Mouse (Mus musculus): ENCODE measurements around the gene Atp13a2. TPM values are rescaled to one million over a fixed set of nuclear protein-coding genes. Genes with fewer than 3 reads are reported as not detected.

Gene Atp13a2
- polyA plus RNA-seq, 1 experiment from 2014 or later: 42.7 TPM

GRCm38 (mm10) chr4:140983442-140983841 lies 3.2 kb upstream of the Atp13a2 start:
- no peaks in the 10 kb centered on the region for H3K27me3 ChIP-seq (replicated peaks; ENCODE audit: control insufficient read depth, insufficient read depth, low read length)
- no peaks in the 10 kb centered on the region for H3K9me3 ChIP-seq (ENCODE audit: control insufficient read depth, low read length)
- ATAC-seq (replicated peaks; ENCODE audit: low FRiP score) (0 out of 2 replicates have a peak, but pooled peaks have one; percentile 8), DNase-seq (ENCODE audit: low spot score) (no peak)
- no peak overlapping the region for H3K4me3 ChIP-seq (ENCODE audit: low read depth, low read length)
- peaks cover 21% of the 10 kb centered on the region for H3K4me1 ChIP-seq (replicated peaks; ENCODE audit: control insufficient read depth, insufficient read depth, low read length)
- WGBS: 11% methylated on average over 9 of the region's 9 CpGs
- no peak overlapping the region for H3K9ac ChIP-seq (ENCODE audit: low read depth, low read length)
- H3K36me3 ChIP-seq (ENCODE audit: control insufficient read depth, insufficient read depth, low read length): peaks cover 10% of the 10 kb centered on the region
- peak overlapping the region; percentile 22 for H3K4me2 ChIP-seq
- peak overlapping the region; percentile 35 for H3K27ac ChIP-seq (ENCODE audit: low read depth, low read length)

GRCm38 (mm10) chr4:140984544-140984943 lies 2.1 kb upstream of the Atp13a2 start:
- no peaks in the 10 kb centered on the region for H3K9me3 ChIP-seq (ENCODE audit: control insufficient read depth, low read length)
- no peaks in the 10 kb centered on the region for H3K27me3 ChIP-seq (replicated peaks; ENCODE audit: control insufficient read depth, insufficient read depth, low read length)
- no peak for DNase-seq (ENCODE audit: low spot score)
- WGBS: 92% methylated on average over 6 of the region's 6 CpGs
- H3K4me1 ChIP-seq (replicated peaks; ENCODE audit: control insufficient read depth, insufficient read depth, low read length): peaks cover 31% of the 10 kb centered on the region
- no peak overlapping the region for H3K4me2 ChIP-seq
- H3K9ac ChIP-seq (ENCODE audit: low read depth, low read length): no peak overlapping the region
- ATAC-seq (replicated peaks; ENCODE audit: low FRiP score): no peak
- no peak overlapping the region for H3K4me3 ChIP-seq (ENCODE audit: low read depth, low read length)
- H3K27ac ChIP-seq (ENCODE audit: low read depth, low read length): no peak overlapping the region
- peaks cover under 1% of the 10 kb centered on the region; the same call in 1 of the 2 replicates for H3K36me3 ChIP-seq (ENCODE audit: control insufficient read depth, insufficient read depth, low read length)

GRCm38 (mm10) chr4:140986024-140986710 lies 506 bp upstream of the Atp13a2 start:
- Histone ChIP-seq H3K9ac (ENCODE audit: low read depth, low read length) (peak overlapping the region; percentile 78; the same call in 1 of the 2 replicates), H3K27me3 (replicated peaks; ENCODE audit: control insufficient read depth, insufficient read depth, low read length) (no peaks in the 10 kb centered on the region), H3K9me3 (ENCODE audit: control insufficient read depth, low read length) (no peaks in the 10 kb centered on the region), H3K36me3 (ENCODE audit: control insufficient read depth, insufficient read depth, low read length) (no peaks in the 10 kb centered on the region), H3K4me3 (ENCODE audit: low read depth, low read length) (peak overlapping the region; percentile 87), H3K27ac (ENCODE audit: low read depth, low read length) (no peak overlapping the region), H3K4me1 (replicated peaks; ENCODE audit: control insufficient read depth, insufficient read depth, low read length) (peaks cover 31% of the 10 kb centered on the region), H3K4me2 (peak overlapping the region; percentile 97)
- ATAC-seq (replicated peaks; ENCODE audit: low FRiP score) (peak; percentile 38), DNase-seq (ENCODE audit: low spot score) (no peak)
- WGBS: 34% methylated on average over 14 of the region's 15 CpGs

- H3K9ac ChIP-seq (ENCODE audit: low read depth, low read length): peak overlapping the region; percentile 78
- no peaks in the 10 kb centered on the region for H3K9me3 ChIP-seq (ENCODE audit: control insufficient read depth, low read length)
- peak overlapping the region; percentile 32; the same call in 1 of the 2 replicates for H3K27ac ChIP-seq (ENCODE audit: low read depth, low read length)
- no peaks in the 10 kb centered on the region for H3K36me3 ChIP-seq (ENCODE audit: control insufficient read depth, insufficient read depth, low read length)
- H3K4me1 ChIP-seq (replicated peaks; ENCODE audit: control insufficient read depth, insufficient read depth, low read length): peaks cover 31% of the 10 kb centered on the region
- WGBS: 12% methylated on average over 7 of the region's 7 CpGs
- peak overlapping the region; percentile 97 for H3K4me2 ChIP-seq
- DNase-seq (ENCODE audit: low spot score) (no peak), ATAC-seq (replicated peaks; ENCODE audit: low FRiP score) (peak; percentile 19; the same call in 1 of the 2 replicates)
- peak overlapping the region; percentile 87 for H3K4me3 ChIP-seq (ENCODE audit: low read depth, low read length)
- H3K27me3 ChIP-seq (replicated peaks; ENCODE audit: control insufficient read depth, insufficient read depth, low read length): no peaks in the 10 kb centered on the region
Observed at GRCm38 (mm10) chr4:140987476-140987875, 803 bp downstream of the Atp13a2 start.

GRCm38 (mm10) chr4:140988706-140989290 lies 2.1 kb downstream of the Atp13a2 start:
- no peak for DNase-seq (ENCODE audit: low spot score)
- Histone ChIP-seq H3K4me1 (replicated peaks; ENCODE audit: control insufficient read depth, insufficient read depth, low read length) (peaks cover 24% of the 10 kb centered on the region), H3K36me3 (ENCODE audit: control insufficient read depth, insufficient read depth, low read length) (no peaks in the 10 kb centered on the region), H3K4me2 (peak overlapping the region; percentile 97), H3K27ac (ENCODE audit: low read depth, low read length) (no peak overlapping the region), H3K9me3 (ENCODE audit: control insufficient read depth, low read length) (no peaks in the 10 kb centered on the region), H3K4me3 (ENCODE audit: low read depth, low read length) (0 out of 2 replicates have a peak overlapping the region, but pooled peaks have one; percentile 2), H3K27me3 (replicated peaks; ENCODE audit: control insufficient read depth, insufficient read depth, low read length) (no peaks in the 10 kb centered on the region), H3K9ac (ENCODE audit: low read depth, low read length) (no peak overlapping the region; the same call in 1 of the 2 replicates)
- WGBS: 41% methylated on average over 7 of the region's 7 CpGs
- ATAC-seq (replicated peaks; ENCODE audit: low FRiP score): no peak

- DNase-seq (ENCODE audit: low spot score): no peak
- H3K4me2 ChIP-seq: peak overlapping the region; percentile 97
Observed at GRCm38 (mm10) chr4:140989447-140989846, 2.8 kb downstream of the Atp13a2 start.

GRCm38 (mm10) chr4:140992215-140992614 lies 5.5 kb downstream of the Atp13a2 start:
- Histone ChIP-seq H3K4me1 (replicated peaks; ENCODE audit: control insufficient read depth, insufficient read depth, low read length) (peaks cover 21% of the 10 kb centered on the region), H3K9ac (ENCODE audit: low read depth, low read length) (no peak overlapping the region), H3K4me3 (ENCODE audit: low read depth, low read length) (no peak overlapping the region), H3K27me3 (replicated peaks; ENCODE audit: control insufficient read depth, insufficient read depth, low read length) (no peaks in the 10 kb centered on the region), H3K9me3 (ENCODE audit: control insufficient read depth, low read length) (no peaks in the 10 kb centered on the region), H3K36me3 (ENCODE audit: control insufficient read depth, insufficient read depth, low read length) (peaks cover 8% of the 10 kb centered on the region), H3K27ac (ENCODE audit: low read depth, low read length) (no peak overlapping the region), H3K4me2 (no peak overlapping the region)
- 85% methylated on average over 20 of the region's 20 CpGs for WGBS
- DNase-seq (ENCODE audit: low spot score) (no peak), ATAC-seq (replicated peaks; ENCODE audit: low FRiP score) (no peak)

More at GRCm38 (mm10) chr4:140989447-140989846, 2.8 kb downstream of the Atp13a2 start:
- no peak overlapping the region for H3K27ac ChIP-seq (ENCODE audit: low read depth, low read length)
- peaks cover 24% of the 10 kb centered on the region for H3K4me1 ChIP-seq (replicated peaks; ENCODE audit: control insufficient read depth, insufficient read depth, low read length)
- 81% methylated on average over 14 of the region's 14 CpGs for WGBS
- no peaks in the 10 kb centered on the region for H3K9me3 ChIP-seq (ENCODE audit: control insufficient read depth, low read length)
- no peak for ATAC-seq (replicated peaks; ENCODE audit: low FRiP score)
- H3K9ac ChIP-seq (ENCODE audit: low read depth, low read length): no peak overlapping the region
- H3K27me3 ChIP-seq (replicated peaks; ENCODE audit: control insufficient read depth, insufficient read depth, low read length): no peaks in the 10 kb centered on the region
- no peaks in the 10 kb centered on the region for H3K36me3 ChIP-seq (ENCODE audit: control insufficient read depth, insufficient read depth, low read length)
- H3K4me3 ChIP-seq (ENCODE audit: low read depth, low read length): 0 out of 2 replicates have a peak overlapping the region, but pooled peaks have one; percentile 2

- 78% methylated on average over 8 of the region's 8 CpGs for WGBS
- no peak for ATAC-seq (replicated peaks; ENCODE audit: low FRiP score)
- Histone ChIP-seq H3K9me3 (ENCODE audit: control insufficient read depth, low read length) (no peaks in the 10 kb centered on the region), H3K4me3 (ENCODE audit: low read depth, low read length) (no peak overlapping the region), H3K4me2 (no peak overlapping the region), H3K27me3 (replicated peaks; ENCODE audit: control insufficient read depth, insufficient read depth, low read length) (no peaks in the 10 kb centered on the region), H3K36me3 (ENCODE audit: control insufficient read depth, insufficient read depth, low read length) (peaks cover 15% of the 10 kb centered on the region), H3K9ac (ENCODE audit: low read depth, low read length) (no peak overlapping the region), H3K4me1 (replicated peaks; ENCODE audit: control insufficient read depth, insufficient read depth, low read length) (peaks cover 7% of the 10 kb centered on the region), H3K27ac (ENCODE audit: low read depth, low read length) (no peak overlapping the region)
- no peak for DNase-seq (ENCODE audit: low spot score)
Observed at GRCm38 (mm10) chr4:140993846-140994245, 7.2 kb downstream of the Atp13a2 start.
